Mouse (Mus musculus): ENCODE data around the gene Heatr4.

- TF ChIP-seq CTCF (IDR thresholded peaks at IDR 0.05; ENCODE audit: low read depth) (no peak), EP300 (IDR thresholded peaks at IDR 0.05; ENCODE audit: low read depth) (no peak)
These were observed 38.5 kb upstream of the Heatr4 start for GRCm38 (mm10) chr12:84023052-84023745.
